Mouse (Mus musculus) lung, adult 2 months (tissue): ENCODE results near the gene Adam19. TPM values are rescaled to one million over a fixed set of nuclear protein-coding genes. Genes with fewer than 3 reads are reported as not detected.

Experiments
- DNase-seq: peaks from one replicate; pipeline ENCODE4 v3.0.0; 2022
- H3K4me1 ChIP-seq: fragments of 200-500 bp; 2 replicates; pipeline ENCODE4 v1.6.1; 2011; ENCODE audit warnings: low read length; ENCODE audit not compliant: control insufficient read depth, insufficient read depth
- H3K4me3 ChIP-seq: fragments of 200-500 bp; replicated peaks from 2 replicates; pipeline ENCODE3; 2011; ENCODE audit warnings: low read depth, mild to moderate bottlenecking, control low read depth, low read length; ENCODE audit errors: extremely low read depth
- CTCF ChIP-seq: fragments of 200-500 bp; IDR thresholded peaks from 2 replicates; pipeline ENCODE4 v1.5.1; 2011; ENCODE audit warnings: mild to moderate bottlenecking, low read length, control low read depth; ENCODE audit not compliant: insufficient read depth
- POLR2A ChIP-seq: fragments of 200-500 bp; IDR thresholded peaks from 2 replicates; pipeline ENCODE4 v1.6.1; 2011; ENCODE audit warnings: low read depth, mild to moderate bottlenecking, control low read depth, low read length, borderline replicate concordance; ENCODE audit errors: extremely low read depth
- WGBS: fragments of 180-500 bp; shearing (Covaris S2); methylation state at CpG from one replicate; pipeline ENCODE4 v1.1.7; 2018; 5-methylcytosine and 5-hydroxymethylcytosine counted together
- polyA plus RNA-seq: library from polyadenylated mRNA; depleted of rRNA; stranded (reverse); fragments of >200 nt; gene quantifications from 2 replicates; pipeline ENCODE4 v1.2.3, GENCODE M21; 2012

Adam19 gene
- polyA plus RNA-seq, 1 experiment, result 29.4 TPM

DNA sequence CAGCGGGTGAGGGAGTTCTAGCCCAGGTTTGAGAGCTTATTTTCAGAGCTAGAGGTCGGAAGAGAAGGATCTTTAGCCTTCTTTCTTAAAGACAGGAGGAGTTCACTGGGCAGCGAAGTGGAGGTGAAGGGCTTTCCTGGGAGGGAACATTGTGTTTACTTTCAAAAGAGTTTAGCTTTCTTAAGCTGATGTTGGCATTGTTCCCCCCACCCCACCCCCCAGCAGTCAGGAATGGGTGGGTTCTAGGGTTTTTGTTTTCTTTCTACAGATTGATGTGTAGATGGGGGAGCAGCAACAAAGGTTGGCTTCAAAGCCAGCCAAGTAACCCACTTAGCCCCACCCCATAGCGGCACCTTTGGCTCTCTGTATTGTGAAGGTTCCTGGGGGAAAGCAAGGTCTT, 59.2 kb downstream of the Adam19 start:
- Histone ChIP-seq H3K4me1 (peaks cover 13% of the 10 kb centered on the region), H3K4me3 (no peak overlapping the region)
- DNase-seq, result no peak
- no peak for TF ChIP-seq POLR2A
- no peak for TF ChIP-seq CTCF
- 44% methylated on average over 4 of the region's 4 CpGs for WGBS

DNA sequence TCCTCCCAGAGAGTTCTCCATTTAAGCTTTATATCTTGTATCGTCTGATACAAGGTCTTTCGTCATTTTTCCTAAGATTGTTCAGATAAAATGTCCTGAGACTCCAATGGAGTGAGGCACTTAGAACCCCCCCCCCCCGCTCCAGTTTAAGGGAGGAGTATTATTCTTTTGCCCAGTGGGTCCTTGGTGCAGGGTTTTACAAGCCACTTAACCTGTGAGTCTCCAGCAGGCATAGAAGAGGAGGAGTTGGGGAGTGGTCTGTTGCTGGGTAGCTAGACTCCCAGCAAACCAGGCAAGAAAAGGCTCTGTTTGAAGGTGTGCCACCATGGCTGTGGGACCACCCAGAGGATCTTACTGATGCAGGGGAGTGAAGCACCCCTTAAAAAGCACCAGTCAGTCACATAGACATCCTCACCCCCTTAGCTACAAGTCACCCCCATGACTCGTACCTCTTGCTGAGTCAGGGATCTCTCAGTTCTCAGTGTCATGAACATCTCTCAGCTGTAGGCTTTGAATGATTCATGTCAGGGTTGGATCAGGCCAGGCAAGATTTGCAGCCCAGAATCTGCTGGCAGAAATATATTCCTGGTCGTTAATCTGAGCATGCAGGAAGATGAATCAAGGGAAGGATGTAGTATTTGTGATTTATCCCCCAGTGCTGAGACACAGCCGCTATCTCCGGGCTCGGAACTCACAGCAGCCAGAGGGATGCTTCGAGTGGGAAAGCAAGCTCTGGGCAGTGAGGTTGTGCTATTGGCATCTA, 59.8 kb downstream of the Adam19 start:
- TF ChIP-seq CTCF, result no peak
- TF ChIP-seq POLR2A, result no peak
- Histone ChIP-seq H3K4me3 (no peak overlapping the region), H3K4me1 (peaks cover 10% of the 10 kb centered on the region)
- WGBS, result 47% methylated on average over 9 of the region's 9 CpGs
- DNase-seq, result no peak

DNA sequence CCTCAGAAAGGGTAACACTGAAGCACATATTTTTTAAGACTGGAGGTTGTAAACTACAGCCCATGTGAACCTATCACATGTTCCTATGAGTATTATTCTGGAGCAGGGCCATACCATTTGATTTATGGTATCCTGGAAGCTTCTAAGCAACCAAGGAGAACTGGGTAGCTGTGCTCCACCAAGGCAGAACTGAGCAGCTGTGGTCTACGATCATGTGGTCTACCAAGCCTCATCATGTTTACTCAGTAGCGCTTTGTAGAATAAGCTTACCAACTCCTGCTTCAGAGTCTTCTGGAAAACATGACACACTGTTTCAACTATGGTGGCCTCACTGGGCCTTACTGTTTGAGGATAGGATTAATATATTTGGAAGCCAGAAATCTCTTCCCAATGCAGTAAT, 60.7 kb downstream of the Adam19 start:
- DNase-seq, result no peak
- WGBS, result 48% methylated on average over 2 of the region's 2 CpGs
- TF ChIP-seq CTCF (no peak), POLR2A (no peak)
- peaks cover 10% of the 10 kb centered on the region for H3K4me1 ChIP-seq
- no peak overlapping the region for H3K4me3 ChIP-seq

DNA sequence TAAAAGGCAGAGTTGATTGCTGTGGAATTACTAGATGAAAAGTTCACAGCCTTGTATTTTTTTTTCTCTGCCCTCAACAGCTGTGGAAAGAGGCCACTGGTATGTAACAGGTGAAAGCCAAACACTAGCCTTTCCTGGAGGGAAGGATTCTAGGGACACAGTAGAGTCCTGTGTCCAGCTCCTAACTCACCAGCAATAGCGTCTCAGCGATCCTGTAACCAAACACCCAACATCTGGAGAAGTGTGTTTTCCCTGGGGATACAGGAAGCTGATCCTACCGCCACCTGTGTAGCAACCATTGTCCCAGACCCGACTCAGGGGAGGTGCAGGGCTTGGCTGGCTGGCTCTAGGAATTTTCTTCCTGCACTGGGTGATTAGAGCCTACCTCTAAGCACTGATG, 63.8 kb downstream of the Adam19 start:
- 33% methylated on average over 4 of the region's 4 CpGs for whole genome bisulfite sequencing
- no peak overlapping the region for H3K4me3 ChIP-seq
- TF ChIP-seq CTCF, result no peak
- no peak for TF ChIP-seq POLR2A
- DNase-seq, result no peak
- H3K4me1 ChIP-seq, result peaks cover 16% of the 10 kb centered on the region

DNA sequence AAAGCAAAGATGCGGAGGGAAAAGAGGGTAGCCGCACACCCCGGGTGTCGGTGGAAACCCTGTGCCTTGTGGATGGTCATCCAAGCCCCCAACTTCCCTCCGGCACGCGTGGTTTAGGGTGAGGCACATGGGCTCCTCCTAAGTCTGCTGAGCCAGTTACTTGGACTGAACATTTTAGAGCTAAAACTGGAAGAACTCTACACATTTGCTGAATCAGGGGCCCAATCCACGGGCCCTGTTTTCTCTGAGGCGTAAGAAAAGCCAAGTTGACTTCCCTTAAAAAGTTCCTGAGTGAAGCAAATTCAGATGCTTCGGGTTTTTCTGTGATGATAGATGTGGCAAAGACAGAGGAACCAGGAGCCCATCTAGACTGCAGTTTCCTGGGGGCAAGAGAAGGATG, 64.3 kb downstream of the Adam19 start:
- Histone ChIP-seq H3K4me1 (peaks cover 14% of the 10 kb centered on the region), H3K4me3 (no peak overlapping the region)
- TF ChIP-seq POLR2A (no peak), CTCF (no peak)
- no peak for DNase-seq
- WGBS, result 88% methylated on average over 10 of the region's 10 CpGs

DNA sequence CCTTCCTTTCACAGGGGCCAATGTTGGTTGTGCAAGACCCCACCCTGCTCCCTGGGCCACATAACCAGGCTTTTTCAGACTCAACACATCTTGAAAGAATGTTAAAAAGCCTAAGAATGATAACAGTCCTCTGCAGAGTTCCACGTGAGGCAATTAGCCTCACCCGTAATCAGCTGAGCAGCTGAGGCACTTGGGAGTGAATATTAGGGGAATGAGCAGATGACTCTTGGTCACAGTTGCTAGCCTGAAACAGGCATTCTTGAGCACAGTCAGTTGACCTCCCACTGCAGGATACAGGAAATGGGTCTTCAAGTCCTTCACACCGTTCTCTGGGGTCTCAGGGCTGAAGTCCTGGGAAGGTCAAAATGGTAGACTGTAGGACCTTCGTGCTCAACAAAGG, 65.9 kb downstream of the Adam19 start:
- 68% methylated on average over 4 of the region's 4 CpGs for WGBS
- DNase-seq, result no peak
- TF ChIP-seq POLR2A (no peak), CTCF (no peak)
- no peak overlapping the region for H3K4me3 ChIP-seq
- H3K4me1 ChIP-seq, result peaks cover 9% of the 10 kb centered on the region

DNA sequence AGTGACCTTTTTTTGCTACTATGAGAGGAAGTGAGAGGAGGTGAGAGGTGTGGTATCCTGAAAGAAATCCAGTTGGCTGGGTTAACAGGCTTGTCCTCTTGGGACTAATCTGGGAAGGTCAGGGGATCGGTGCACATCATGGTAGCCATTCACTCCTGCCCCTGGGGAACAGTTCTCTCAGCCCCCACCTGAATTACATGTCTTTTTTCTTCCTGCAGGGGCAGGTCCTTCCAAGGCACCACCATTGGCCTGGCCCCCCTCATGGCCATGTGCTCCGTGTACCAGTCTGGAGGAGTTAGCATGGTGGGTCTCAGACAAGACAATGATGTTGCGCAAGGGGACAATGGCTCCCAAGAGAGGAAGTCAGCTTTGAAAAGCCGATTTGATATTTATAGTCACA, 67.1 kb downstream of the Adam19 start:
- Histone ChIP-seq H3K4me1 (peaks cover 11% of the 10 kb centered on the region), H3K4me3 (no peak overlapping the region)
- 67% methylated on average over 4 of the region's 4 CpGs for WGBS
- DNase-seq, result no peak
- TF ChIP-seq POLR2A, result no peak
- no peak for TF ChIP-seq CTCF

DNA sequence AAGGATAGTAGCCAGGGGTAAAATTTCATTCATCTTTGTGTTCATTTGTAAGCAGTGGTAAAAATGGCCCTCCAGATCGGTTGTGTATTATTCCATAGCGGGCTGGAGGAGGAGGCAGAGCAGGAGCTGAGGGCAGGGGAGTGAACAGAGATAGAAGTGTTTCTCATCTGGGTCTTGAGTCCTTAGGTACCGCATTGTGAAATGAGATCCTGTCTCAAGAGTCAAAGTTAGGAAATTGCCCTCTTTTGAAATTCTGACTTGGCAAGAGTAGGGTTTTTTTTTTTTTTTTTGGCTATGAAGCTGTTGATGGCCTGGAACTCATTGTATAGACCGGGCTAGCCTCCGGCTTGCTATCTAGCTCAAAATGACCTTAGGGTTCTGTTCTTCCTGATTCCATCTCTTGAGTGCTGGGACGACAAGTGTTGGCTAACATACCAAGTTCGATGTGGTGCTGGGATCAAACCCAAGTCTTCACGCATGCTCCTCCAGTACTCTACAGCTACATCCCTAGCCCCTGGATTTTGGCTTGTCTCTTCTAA, 67.6 kb downstream of the Adam19 start:
- no peak for TF ChIP-seq POLR2A
- DNase-seq, result no peak
- Histone ChIP-seq H3K4me1 (peaks cover 11% of the 10 kb centered on the region), H3K4me3 (no peak overlapping the region)
- 70% methylated on average over 8 of the region's 8 CpGs for WGBS

DNA sequence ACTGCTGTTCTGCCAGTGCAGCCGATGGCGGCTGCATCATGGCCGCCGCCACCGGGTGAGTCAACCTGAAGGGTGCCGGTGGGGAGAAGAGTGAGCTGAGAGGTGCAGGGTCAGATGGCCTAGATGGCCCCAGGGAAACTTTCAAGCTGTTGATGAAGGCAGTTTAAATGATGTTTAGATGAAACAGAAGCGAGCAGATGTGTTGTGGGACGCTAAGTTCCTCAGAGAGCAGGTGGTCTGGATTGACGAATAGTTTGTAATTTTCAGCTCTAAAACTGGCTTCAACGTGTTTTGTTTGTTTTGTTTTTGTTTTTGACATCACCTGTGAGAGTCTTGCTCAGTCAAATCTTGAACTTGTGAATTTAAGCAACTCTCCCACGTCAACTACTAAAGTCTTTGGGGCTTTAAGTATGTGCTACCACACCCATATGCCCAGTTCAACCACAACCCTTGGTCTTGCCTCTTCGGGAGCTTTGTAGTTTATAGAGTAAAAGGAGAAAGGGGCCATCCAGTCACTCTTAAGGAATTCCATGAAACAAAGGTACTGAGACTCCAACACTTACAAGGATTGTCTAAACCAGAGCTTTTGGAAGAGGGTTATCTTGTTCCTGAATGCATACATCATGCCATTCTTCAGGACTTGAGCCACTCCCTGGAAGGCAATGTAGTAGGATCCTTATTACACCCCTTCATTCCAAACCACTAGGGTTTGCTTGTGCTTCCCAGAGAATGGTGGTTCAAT, 69.5 kb downstream of the Adam19 start:
- 85% methylated on average over 12 of the region's 12 CpGs for WGBS
- peaks cover 11% of the 10 kb centered on the region for H3K4me1 ChIP-seq

DNA sequence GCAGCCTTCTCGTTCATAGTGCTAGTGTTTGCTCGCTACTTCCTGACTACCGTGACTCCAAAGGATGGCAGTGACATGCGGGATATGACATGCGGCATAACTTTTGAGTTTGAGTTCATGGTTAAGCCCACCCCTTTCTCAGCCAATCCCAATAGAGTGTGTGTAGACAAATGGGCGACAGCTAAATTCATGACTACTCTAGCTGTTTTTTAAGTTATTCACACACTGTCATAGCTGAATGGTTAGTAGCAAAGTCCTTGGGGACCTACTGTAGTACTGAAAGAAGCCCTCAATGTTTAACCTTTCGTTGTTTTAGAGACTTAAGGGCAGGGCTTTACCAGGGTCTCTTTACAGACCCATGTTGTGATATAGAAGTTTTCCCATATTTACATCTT, 70.0 kb downstream of the Adam19 start:
- DNase-seq, result no peak
- Histone ChIP-seq H3K4me3 (no peak overlapping the region), H3K4me1 (peaks cover 11% of the 10 kb centered on the region)
- WGBS, result 72% methylated on average over 7 of the region's 7 CpGs
- no peak for TF ChIP-seq CTCF
- no peak for TF ChIP-seq POLR2A

More for the DNA sequence above, 69.5 kb downstream of the Adam19 start:
- DNase-seq, result no peak
- TF ChIP-seq CTCF (no peak), POLR2A (no peak)
- H3K4me3 ChIP-seq, result no peak overlapping the region
